Mouse (Mus musculus) gastrocnemius, adult 8-10 months (tissue): ENCODE measurements around the gene Pald1. TPM values are rescaled to one million over a fixed set of nuclear protein-coding genes. Genes with fewer than 3 reads are reported as not detected.

Experiments used
- DNase-seq, 2 experiments: peaks; one replicate each; pipeline ENCODE4 v3.0.0; 2022; ENCODE audit warnings: low spot score in 2 of 2
- total RNA-seq, 4 experiments: library from RNA; stranded (reverse); gene quantifications; 2 replicates each; pipeline ENCODE4 v1.2.4; 2022

Gene Pald1
- total RNA-seq, 4 experiments from 2014 or later: 2.7 to 5.7 (median 4.5) TPM

DNA sequence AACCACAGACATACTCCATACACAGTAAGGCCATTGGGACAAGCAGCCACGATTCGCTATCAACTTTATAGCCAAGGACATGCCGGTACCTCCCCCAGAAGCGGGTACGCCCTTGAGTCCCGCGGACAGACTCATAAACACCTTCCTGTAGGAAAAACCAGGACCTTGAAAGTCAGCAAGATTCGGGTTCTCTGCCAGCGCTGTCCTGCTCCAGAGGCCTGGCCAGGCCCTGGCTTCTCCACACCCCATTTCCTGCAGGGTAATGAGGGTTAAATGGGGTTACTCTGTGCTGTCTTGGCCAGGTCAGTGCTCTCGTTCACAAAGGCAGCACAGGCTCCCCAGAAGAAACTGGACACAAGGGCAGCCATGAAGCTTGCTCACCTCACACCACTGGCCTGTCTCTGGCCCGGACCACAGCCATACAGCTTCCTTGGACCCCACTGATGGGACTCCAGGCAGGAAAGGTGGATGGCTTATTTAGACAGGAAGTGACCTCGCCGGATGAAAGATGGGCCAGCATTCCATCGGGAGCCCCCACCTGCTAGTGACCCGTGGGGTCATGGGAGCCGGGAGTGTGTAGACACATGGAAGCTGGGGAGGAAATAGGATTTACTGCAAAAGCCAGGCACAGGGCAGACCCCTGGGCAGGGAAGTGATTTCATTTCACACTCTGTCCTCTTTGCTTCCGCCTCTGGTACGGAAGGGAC lies 12.9 kb downstream of the Pald1 start:
- no peak for DNase-seq

DNA sequence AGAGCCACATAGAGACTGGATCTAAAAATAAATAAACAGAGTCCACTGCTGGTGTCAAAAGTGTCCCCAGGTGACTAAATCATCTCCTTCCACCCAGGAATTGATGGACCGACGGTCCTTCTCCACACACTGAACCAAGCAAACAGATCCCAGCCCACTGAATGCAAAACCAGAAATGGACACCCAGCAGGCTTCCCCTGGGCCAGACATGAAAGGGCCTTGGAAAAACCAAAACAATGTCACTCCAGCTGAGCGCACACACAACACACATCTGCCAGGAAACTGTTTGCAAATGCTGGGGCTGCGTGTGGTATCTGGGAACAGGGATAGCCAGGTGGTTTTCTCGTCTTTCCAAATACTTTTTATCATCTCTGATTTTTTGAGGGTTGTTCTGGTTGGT lies 13.6 kb downstream of the Pald1 start:
- DNase-seq: no peak

DNA sequence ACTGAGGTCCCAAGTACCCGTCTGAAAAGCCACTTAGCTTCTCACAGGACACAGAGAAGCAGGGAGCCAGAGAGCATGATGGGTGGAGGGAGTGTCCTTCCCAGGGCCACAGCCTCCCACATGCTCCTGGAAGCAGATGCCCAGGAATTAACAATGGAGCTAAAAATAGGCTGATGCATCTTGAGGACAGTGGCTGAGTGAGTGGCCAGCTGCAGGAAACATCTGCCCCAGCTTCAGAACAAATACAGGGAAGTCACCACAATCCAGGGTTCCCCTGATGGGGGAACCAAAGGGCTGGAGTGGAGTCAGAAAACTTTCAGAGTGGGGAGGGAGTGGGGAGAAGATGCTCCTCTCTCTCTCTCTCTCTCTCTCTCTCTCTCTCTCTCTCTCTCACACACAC lies 17.4 kb downstream of the Pald1 start:
- DNase-seq: no peak

DNA sequence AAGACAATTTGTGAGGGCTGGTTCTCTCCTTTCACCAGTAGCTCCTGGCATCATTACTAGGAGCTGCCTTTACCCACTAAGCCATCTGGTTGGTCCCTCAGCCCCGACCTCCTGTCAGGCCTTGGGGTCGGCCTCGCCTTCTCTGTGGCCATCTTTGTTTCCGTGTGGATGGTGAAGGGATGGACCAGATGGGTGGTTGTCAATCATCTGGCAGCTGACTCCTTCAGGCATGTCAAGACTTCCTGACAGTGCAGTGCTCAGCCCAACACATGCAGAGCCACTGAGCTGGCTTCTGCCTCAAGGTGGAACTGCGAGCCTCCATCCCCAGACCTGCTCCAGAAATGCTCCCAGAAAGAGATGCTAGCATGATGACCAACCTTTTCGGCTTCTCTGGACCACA lies 18.9 kb downstream of the Pald1 start:
- DNase-seq: no peak

DNA sequence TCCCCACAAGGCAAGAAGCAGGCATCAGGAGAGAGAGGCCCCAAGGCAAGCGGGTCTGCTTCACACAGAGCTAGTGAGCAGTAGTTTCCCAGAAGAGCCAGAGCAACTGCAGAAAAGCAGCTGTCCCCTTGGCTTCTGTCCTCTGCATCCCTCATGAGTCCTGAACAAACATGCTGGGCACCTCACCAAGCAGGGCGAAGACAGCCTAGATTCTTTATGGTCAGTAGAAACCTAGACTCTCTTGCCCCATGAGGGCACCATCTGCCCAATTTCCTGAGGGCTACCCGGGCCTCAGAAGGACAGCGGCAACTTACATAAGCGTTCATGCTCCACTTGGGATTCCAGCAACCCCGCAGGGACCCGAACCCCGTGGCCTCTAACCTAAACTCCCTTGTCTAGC lies 20.3 kb downstream of the Pald1 start:
- peak; percentile 40 to 59 for DNase-seq

DNA sequence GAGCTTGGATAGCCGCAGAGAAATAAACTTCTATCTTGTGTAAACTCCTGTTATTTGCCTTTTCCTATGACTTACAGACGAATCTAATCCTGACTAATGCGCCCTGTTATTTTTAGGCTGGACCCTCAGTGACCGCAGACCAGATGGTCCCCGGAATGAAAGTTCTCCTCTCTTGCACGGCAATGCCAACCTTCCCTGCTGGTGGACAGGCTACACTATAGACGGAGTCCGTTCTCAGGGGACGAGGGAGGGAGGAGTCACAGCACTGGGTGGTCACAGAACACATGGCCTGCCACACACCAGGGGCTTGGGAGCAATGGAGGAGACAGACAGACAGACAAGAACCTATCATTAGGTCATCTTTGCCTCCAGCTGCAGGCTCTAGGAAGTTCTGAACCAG lies 20.8 kb downstream of the Pald1 start:
- no peak for DNase-seq

DNA sequence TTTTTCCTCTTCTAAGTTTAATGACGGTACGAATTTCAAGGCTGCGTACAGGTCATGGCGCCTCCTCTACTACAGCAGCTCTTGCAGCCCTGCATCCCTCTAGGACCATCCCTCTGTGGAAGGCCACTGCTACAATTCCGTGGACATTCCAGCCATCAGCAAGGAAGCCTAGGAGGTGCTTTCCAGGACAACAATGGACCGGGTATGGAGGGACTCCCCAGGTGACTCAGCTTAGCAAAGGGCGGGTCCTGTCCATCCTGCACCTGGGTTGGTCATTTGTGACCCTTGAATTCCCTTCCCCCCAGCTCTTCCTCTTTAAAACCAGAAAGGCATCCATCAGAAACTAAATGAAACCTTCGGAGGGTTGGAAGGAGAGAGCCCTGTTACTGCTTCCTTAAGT lies 22.7 kb downstream of the Pald1 start:
- no peak for DNase-seq

DNA sequence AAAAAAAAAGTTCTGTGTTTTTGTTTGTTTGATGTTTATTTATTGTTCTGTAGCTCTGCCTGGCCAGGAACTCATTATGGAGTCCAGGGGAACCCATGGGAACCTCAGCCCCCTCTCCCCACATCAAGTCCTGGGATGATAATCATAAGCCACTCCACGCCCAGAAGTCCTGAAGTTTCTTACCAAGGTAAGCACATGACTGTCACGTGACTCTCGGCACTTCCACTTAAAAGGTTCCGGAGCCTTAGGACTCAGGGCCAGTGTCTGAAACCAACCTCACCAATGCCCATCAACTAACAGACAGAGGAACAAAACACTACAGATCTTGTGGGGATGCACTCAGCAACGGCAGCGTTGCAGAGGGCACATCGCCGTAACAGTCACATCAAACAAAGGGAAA lies 23.9 kb downstream of the Pald1 start:
- no peak for DNase-seq

DNA sequence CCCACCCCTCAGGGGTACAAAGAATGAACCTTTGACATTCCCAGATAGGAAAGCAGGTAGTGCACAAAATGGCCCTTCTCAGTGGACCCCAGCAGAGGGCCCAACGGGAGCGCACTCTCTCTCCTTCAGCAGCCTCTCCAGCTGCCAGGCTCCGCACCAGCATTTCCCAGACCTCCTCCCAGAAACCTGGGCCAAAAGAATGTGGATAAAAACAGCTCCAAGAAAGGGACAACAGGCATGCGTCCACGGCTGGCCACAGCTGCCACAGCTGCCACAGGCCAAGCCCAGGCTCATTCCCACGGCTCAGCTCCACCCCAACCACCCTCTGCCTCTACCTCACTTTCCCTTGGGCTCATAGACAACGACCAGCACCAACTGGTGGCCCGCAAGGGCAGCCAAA lies 25.7 kb downstream of the Pald1 start:
- DNase-seq: no peak

DNA sequence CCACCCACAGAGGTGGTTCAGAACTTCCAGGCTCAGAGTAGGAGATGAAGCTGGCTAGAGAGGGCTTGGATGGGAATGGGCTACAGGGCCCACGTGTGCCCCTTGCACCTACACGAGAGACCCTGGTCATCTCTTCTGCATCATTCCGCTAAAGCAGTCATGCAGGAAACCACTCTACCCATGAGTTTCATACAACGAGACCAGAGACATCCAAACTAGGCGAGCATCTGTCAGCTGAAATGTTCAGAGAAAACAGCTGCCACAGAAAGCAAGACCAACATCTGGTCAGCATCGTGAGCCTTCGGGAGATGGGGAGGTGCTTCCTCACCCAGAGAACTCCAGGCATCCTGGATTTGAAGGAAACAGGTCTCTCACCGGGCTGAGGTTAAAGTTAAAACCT lies 26.8 kb downstream of the Pald1 start:
- no peak for DNase-seq

DNA sequence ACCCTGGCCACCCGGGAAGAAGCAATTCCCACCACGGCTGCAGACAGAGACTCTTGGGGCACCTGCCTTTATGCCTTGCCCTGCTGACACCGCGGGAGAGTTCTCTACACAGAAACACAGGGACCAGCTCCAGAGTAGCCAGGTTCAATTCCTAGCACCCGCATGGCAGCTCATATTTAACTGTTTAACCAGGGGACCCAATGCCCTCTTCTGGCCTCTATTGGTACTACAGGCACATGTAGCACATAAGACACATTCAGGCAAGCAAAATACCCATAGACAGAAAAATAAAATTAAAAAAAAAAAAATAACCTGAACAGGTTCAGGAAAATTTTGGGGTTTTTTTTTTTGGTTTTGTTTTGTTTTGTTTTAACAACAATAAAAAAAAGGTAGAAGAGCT lies 27.2 kb downstream of the Pald1 start:
- no peak for DNase-seq

DNA sequence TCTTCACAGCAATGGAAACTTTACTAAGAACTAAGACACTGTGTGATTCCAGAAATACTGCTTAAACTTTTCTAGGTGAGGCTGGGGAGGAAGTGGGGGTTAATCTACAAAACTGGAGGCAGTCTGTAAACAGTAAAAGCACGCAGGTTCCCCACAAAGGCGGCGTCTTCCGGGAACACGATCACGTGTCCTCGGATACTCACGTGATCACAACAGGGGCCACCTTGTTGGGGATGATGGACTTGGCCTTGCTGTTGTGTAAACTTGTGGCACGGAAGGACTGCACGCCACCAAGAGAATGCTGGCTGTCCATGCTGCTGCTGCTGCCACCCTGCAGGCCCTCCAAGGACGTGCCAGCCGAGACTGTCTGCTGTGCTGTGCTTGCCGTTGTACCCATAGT lies 27.7 kb downstream of the Pald1 start:
- DNase-seq: no peak

DNA sequence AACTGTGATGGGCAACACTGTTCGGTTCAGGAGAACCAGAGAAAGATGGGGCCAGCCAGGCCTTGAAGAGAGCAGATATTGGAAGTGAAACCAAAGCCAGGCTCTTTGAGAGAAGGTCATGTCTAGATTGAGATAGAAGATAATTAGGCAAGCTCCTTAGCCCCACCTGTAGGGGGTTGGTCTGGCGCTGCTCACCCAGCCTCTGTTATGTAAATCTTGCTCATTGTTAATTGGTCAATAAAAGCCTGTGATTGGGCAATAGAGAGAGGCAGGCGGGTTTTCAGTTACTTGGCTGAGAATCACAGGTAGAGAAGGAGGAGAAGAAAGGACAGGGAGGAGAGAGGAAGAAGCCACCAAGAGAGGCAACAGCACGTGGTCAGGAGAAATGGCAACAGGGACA lies 32.1 kb downstream of the Pald1 start:
- no peak for DNase-seq

DNA sequence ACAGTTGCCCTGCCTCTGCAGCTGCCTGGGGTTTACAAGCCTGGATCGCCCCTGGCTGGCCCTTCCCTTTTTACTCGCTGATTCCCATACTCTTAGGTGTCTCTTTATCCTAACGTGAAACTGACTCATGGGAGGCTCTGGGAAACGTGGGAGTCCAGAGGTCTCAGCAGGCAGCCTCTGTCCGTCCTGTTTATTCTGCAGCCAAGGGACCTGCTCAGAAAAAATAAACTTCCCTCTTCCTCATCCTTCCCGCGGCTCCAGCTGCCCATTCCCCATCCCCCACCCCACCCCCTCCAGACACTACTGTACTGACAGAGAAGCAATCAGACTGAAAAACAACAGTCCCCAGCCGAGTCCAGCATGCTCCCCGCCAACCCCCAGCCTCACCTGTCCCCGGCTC lies 37.0 kb downstream of the Pald1 start:
- DNase-seq: no peak

DNA sequence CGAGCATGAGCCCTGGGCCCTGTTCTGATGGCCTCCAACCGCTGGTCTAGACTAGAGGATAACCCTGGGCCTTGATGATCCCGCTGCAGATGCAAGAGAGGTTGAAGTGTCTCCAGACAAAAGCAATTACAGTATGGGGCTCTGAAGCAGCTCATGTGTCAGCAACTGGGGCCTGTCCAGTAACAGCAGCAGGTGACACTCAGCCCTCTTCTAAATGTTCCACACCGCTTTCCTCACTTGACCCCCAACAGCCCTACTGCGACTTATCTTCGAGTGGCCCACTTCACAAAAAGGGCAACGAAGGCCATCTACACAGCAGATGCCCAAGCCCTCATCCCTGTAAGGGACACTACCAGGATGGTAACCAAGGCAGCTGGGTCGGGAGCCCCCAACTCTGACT lies 38.2 kb downstream of the Pald1 start:
- DNase-seq: no peak

DNA sequence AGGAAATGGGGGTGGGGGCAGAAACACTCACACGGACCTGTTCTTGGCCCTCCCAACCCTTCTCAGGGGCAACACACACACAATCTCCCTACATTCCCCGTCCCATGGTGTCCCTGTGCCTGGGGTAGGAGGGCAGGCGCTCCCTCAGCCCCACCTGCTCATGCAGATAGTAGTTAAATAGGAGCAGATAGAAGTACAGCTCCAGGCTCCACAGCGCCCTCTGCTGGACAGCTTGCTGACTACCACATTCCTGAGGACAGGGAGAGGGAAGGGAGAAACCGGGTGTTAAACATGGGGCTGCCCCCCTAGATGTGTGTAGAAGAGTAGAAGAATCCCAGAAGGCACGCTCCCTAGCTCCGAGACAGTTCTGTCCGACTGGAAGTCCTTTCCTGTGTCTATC lies 39.4 kb downstream of the Pald1 start:
- peak; percentile 59 for DNase-seq

DNA sequence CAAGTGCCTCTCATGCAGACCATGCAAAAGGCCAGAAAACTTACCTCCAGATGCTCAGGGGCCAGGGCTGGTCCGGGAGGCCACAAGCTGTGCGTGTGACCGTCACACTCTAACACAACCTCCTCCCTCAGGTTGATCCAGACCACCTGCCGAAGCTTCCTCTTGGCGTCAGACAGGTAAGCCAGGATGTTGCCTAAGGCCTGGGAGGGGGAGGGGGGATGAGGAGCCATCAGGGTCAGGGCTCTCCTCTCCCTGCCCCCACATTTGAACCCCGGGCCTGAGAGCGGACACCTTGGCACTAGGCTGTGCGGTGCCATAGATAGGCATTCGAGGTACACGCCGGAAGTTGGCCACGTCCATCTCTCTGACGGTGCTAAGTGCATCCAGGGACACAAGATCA lies 40.6 kb downstream of the Pald1 start:
- no peak for DNase-seq

DNA sequence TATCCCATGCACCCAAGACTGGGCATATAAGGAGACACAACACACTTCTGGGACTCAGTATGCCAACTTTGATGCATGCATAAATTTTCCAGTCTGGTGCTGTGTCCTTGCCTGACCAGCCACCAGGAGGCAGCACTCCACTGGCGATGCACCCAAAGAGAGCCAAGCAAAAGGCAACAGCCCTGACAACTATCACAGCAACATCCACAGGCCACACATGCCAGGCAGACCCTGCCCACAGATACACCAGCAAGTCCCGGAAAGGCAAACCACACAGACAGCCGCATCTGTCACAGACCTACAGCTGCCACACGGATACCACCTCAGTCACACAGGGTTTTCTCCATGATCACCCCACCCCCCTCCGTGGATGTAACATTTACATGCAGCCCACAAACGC lies 41.8 kb downstream of the Pald1 start:
- DNase-seq: peak; percentile 28 to 41

DNA sequence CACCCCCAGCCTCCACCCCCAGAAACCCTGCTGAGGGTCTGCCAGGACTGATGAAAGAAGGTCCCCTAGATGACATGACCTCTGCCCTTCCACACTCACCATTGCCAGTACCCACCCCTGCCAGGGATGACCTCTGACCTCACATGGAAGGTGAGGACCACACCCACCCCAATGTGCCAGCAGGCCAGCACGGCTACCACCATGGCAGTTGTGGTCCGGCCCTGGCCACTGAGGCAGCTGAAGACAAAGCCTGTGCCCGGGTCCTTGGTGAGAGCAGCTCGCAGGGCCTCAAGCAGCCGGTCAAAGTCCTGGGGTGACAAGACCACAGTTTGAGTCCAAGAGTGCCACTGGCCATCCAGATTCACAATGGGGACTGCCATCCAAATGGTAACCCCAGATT lies 42.3 kb downstream of the Pald1 start:
- DNase-seq: no peak

DNA sequence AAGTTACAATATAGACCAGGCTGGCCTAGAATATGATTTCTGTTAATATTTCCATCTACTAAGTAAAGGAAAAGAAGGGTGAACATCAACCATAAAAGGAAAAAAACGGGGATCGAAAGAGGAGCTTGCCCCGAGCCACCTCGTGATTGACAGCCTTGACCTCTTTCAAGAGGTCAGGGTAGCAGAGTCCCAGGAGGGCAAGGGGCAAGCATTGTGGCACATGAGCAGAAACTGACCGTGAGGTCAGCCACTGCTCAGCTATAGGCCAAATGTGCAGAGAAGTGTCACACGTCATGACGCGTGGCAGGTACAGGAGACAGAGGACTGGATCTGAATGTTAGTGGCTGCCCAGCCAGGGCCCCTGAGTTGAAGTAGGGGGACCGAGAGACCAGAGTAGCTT lies 43.1 kb downstream of the Pald1 start:
- no peak for DNase-seq

DNA sequence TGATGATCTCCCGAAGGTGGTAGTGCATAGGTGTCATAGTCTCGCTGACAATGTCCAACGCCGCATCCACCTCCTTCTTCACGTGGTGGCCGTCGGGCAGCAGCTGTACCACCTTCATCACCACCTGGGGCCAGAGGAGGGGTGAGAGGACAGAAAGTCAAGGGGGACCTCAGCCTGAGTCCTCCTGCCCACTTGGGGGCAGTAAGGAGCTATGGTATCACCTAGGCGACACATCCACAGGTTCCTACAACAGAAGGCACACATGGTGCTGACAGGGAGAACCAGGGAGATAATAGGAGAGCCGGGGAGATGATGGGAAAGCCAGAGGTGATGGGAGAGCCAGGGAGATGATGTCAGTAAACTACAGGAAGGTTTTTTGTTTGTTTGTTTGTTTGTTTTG lies 44.1 kb downstream of the Pald1 start:
- DNase-seq: no peak

DNA sequence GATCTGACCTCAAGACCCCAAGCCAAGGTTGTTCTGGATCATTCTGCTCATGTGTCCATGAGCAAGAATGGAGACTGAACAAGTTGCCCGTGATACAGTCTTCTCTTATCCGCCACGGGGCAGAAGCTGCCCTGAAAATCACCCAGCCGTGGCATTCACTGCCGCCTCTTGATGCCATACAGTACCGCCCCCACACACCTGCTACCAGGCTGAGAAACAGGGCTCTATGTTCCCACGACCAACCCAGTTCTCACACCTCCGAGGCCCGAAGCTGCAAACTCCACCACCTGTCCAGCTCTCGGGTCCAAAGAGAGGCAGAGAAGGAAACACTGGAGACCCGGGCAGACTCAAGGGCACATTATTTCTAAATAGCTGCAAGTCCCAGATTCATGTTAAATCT lies 45.7 kb downstream of the Pald1 start:
- no peak for DNase-seq

DNA sequence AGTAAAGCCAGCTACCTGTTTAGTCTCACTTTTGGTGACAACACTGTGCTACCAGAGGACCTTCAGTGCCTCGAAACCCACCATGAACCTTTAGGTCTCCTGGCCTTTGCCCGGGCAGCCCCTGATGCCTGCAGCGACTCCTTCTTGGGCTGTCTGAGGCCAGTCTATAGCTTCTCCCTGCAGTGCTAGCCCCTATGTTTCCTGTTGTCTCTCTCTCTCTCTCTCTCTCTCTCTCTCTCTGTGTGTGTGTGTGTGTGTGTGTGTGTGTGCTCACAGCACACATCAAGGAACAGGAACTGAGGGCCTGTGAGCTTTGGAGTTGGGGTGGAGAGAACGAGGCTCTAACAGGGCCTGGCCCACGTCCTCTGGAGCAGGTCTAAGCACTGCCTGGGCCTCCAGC lies 46.7 kb downstream of the Pald1 start:
- DNase-seq: no peak

DNA sequence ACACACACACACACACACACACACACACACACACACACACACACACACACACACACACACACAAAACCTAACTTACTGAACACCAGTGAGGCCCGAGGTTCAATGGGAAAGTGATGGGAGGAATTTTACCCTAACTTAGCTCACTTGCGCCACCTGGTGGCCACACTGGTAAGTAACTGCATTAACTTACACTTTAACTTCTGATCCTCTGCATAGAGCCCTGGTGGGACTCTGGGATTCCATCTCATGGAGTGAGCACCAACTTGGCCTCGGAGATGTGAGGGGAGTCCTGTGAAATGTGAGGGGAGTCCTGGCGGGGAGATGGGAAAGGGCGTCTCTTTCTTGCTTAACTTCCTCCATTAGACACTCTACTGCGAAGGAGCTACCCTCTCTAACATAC lies 47.2 kb downstream of the Pald1 start:
- peak; percentile 54 to 66 for DNase-seq
